Mouse (Mus musculus) neutrophil, adult 65 days (primary cell): ENCODE results near the gene 4921530L21Rik. TPM values are rescaled to one million over a fixed set of nuclear protein-coding genes. Genes with fewer than 3 reads are reported as not detected.

Experiments
- total RNA-seq: library from RNA; stranded (reverse); gene quantifications from 2 replicates; pipeline ENCODE4 v1.2.4, GENCODE M21; 2023

The 4921530L21Rik gene
- not detected in 2 replicates for total RNA-seq

GRCm38 (mm10) chr14:95880954-95881353 is at the start of gene 4921530L21Rik:
TSS of gene 4921530L21Rik (plus strand) at chr14:95881254.

